Mouse (Mus musculus): ENCODE results near the gene Emsy. TPM values are rescaled to one million over a fixed set of nuclear protein-coding genes. Genes with fewer than 3 reads are reported as not detected.

Gene Emsy
- polyA plus RNA-seq, 1 experiment from 2014 or later: 5.0 TPM

GRCm38 (mm10) chr7:98558128-98558921 lies 98.3 kb downstream of the Emsy start:
- no peak for TF ChIP-seq EP300 (optimal IDR thresholded peaks at IDR 0.05)
- no peak for TF ChIP-seq CTCF (IDR thresholded peaks at IDR 0.05; ENCODE audit: low read depth)
- Histone ChIP-seq H3K27me3 (ENCODE audit: control insufficient read depth, insufficient read depth, low read length) (no peaks in the 10 kb centered on the region), H3K27ac (replicated peaks) (peak overlapping the region; percentile 63; the same call in 1 of the 2 replicates), H3K9me3 (ENCODE audit: control insufficient read depth, low read length) (no peaks in the 10 kb centered on the region), H3K4me1 (replicated peaks; ENCODE audit: control insufficient read depth, insufficient read depth) (no peaks in the 10 kb centered on the region), H3K9ac (ENCODE audit: low read length) (no peak overlapping the region), H3K36me3 (ENCODE audit: control insufficient read depth, insufficient read depth, low read length) (no peaks in the 10 kb centered on the region), H3K4me3 (ENCODE audit: low read depth, low read length) (no peak overlapping the region), H3K4me2 (replicated peaks; ENCODE audit: low read depth) (no peak overlapping the region)
- WGBS: 47% methylated on average over 9 of the region's 9 CpGs
- peak; percentile 70; the same call in 1 of the 2 replicates for ATAC-seq (ENCODE audit: low FRiP score, low TSS enrichment)
- peak; percentile 30 for DNase-seq (ENCODE audit: low spot score)

GRCm38 (mm10) chr7:98556767-98557394 lies 99.7 kb downstream of the Emsy start:
- H3K27ac ChIP-seq (replicated peaks): no peak overlapping the region
- TF ChIP-seq EP300 (optimal IDR thresholded peaks at IDR 0.05) (no peak), CTCF (IDR thresholded peaks at IDR 0.05; ENCODE audit: low read depth) (no peak)
- H3K4me1 ChIP-seq (replicated peaks; ENCODE audit: control insufficient read depth, insufficient read depth): no peaks in the 10 kb centered on the region
- WGBS: 81% methylated on average over 6 of the region's 6 CpGs
- no peaks in the 10 kb centered on the region for H3K9me3 ChIP-seq (ENCODE audit: control insufficient read depth, low read length)
- H3K36me3 ChIP-seq (ENCODE audit: control insufficient read depth, insufficient read depth, low read length): no peaks in the 10 kb centered on the region
- H3K4me2 ChIP-seq (replicated peaks; ENCODE audit: low read depth): no peak overlapping the region
- no peaks in the 10 kb centered on the region for H3K27me3 ChIP-seq (ENCODE audit: control insufficient read depth, insufficient read depth, low read length)
- no peak overlapping the region for H3K9ac ChIP-seq (ENCODE audit: low read length)
- ATAC-seq (ENCODE audit: low FRiP score, low TSS enrichment) (no peak), DNase-seq (ENCODE audit: low spot score) (no peak)
- no peak overlapping the region for H3K4me3 ChIP-seq (ENCODE audit: low read depth, low read length)

GRCm38 (mm10) chr7:98551041-98551440 lies 105.5 kb downstream of the Emsy start:
- Histone ChIP-seq H3K9ac (ENCODE audit: low read length) (no peak overlapping the region), H3K4me1 (replicated peaks; ENCODE audit: control insufficient read depth, insufficient read depth) (no peaks in the 10 kb centered on the region), H3K27me3 (ENCODE audit: control insufficient read depth, insufficient read depth, low read length) (no peaks in the 10 kb centered on the region), H3K36me3 (ENCODE audit: control insufficient read depth, insufficient read depth, low read length) (no peaks in the 10 kb centered on the region), H3K4me2 (replicated peaks; ENCODE audit: low read depth) (no peak overlapping the region), H3K27ac (replicated peaks) (peak overlapping the region; percentile 45; the same call in 1 of the 2 replicates), H3K9me3 (ENCODE audit: control insufficient read depth, low read length) (no peaks in the 10 kb centered on the region), H3K4me3 (ENCODE audit: low read depth, low read length) (no peak overlapping the region)
- WGBS: 43% methylated on average over 3 of the region's 3 CpGs
- no peak for DNase-seq (ENCODE audit: low spot score)
- TF ChIP-seq CTCF (IDR thresholded peaks at IDR 0.05; ENCODE audit: low read depth) (no peak), EP300 (optimal IDR thresholded peaks at IDR 0.05) (no peak)
- no peak for ATAC-seq (ENCODE audit: low FRiP score, low TSS enrichment)

- Histone ChIP-seq H3K9me3 (ENCODE audit: control insufficient read depth, low read length) (no peaks in the 10 kb centered on the region), H3K4me2 (replicated peaks; ENCODE audit: low read depth) (no peak overlapping the region), H3K4me3 (ENCODE audit: low read depth, low read length) (no peak overlapping the region), H3K27ac (replicated peaks) (no peak overlapping the region; the same call in 1 of the 2 replicates), H3K9ac (ENCODE audit: low read length) (no peak overlapping the region), H3K4me1 (replicated peaks; ENCODE audit: control insufficient read depth, insufficient read depth) (no peaks in the 10 kb centered on the region), H3K27me3 (ENCODE audit: control insufficient read depth, insufficient read depth, low read length) (no peaks in the 10 kb centered on the region), H3K36me3 (ENCODE audit: control insufficient read depth, insufficient read depth, low read length) (no peaks in the 10 kb centered on the region)
- TF ChIP-seq EP300 (optimal IDR thresholded peaks at IDR 0.05) (no peak), CTCF (IDR thresholded peaks at IDR 0.05; ENCODE audit: low read depth) (no peak)
- DNase-seq (ENCODE audit: low spot score): no peak
- WGBS: 25% methylated on average over 2 of the region's 2 CpGs
- no peak; the same call in 1 of the 2 replicates for ATAC-seq (ENCODE audit: low FRiP score, low TSS enrichment)
Measured at GRCm38 (mm10) chr7:98550596-98550995, 106.0 kb downstream of the Emsy start.

GRCm38 (mm10) chr7:98548839-98549238 lies 107.7 kb downstream of the Emsy start:
- no peak overlapping the region for H3K9ac ChIP-seq (ENCODE audit: low read length)
- no peak overlapping the region for H3K4me3 ChIP-seq (ENCODE audit: low read depth, low read length)
- 39% methylated on average over 3 of the region's 3 CpGs for WGBS
- H3K27ac ChIP-seq (replicated peaks): no peak overlapping the region
- TF ChIP-seq EP300 (optimal IDR thresholded peaks at IDR 0.05) (no peak), CTCF (IDR thresholded peaks at IDR 0.05; ENCODE audit: low read depth) (peak; percentile 29)
- no peaks in the 10 kb centered on the region for H3K4me1 ChIP-seq (replicated peaks; ENCODE audit: control insufficient read depth, insufficient read depth)
- no peaks in the 10 kb centered on the region for H3K27me3 ChIP-seq (ENCODE audit: control insufficient read depth, insufficient read depth, low read length)
- DNase-seq (ENCODE audit: low spot score) (no peak), ATAC-seq (ENCODE audit: low FRiP score, low TSS enrichment) (no peak)
- H3K4me2 ChIP-seq (replicated peaks; ENCODE audit: low read depth): no peak overlapping the region
- no peaks in the 10 kb centered on the region for H3K9me3 ChIP-seq (ENCODE audit: control insufficient read depth, low read length)
- no peaks in the 10 kb centered on the region for H3K36me3 ChIP-seq (ENCODE audit: control insufficient read depth, insufficient read depth, low read length)

GRCm38 (mm10) chr7:98544556-98544955 lies 112.0 kb downstream of the Emsy start:
- no peak; the same call in 1 of the 2 replicates for ATAC-seq (ENCODE audit: low FRiP score, low TSS enrichment)
- TF ChIP-seq CTCF (IDR thresholded peaks at IDR 0.05; ENCODE audit: low read depth) (no peak), EP300 (optimal IDR thresholded peaks at IDR 0.05) (no peak)
- WGBS: 41% methylated on average over 3 of the region's 3 CpGs
- no peaks in the 10 kb centered on the region for H3K36me3 ChIP-seq (ENCODE audit: control insufficient read depth, insufficient read depth, low read length)
- no peaks in the 10 kb centered on the region for H3K4me1 ChIP-seq (replicated peaks; ENCODE audit: control insufficient read depth, insufficient read depth)
- no peaks in the 10 kb centered on the region for H3K27me3 ChIP-seq (ENCODE audit: control insufficient read depth, insufficient read depth, low read length)
- H3K4me3 ChIP-seq (ENCODE audit: low read depth, low read length): no peak overlapping the region
- H3K9me3 ChIP-seq (ENCODE audit: control insufficient read depth, low read length): no peaks in the 10 kb centered on the region
- H3K9ac ChIP-seq (ENCODE audit: low read length): no peak overlapping the region
- H3K27ac ChIP-seq (replicated peaks): no peak overlapping the region
- no peak for DNase-seq (ENCODE audit: low spot score)
- H3K4me2 ChIP-seq (replicated peaks; ENCODE audit: low read depth): no peak overlapping the region

Data from stomach, postnatal 0 days (tissue).